Mouse (Mus musculus) NIH3T3 (cell line): Measurements from ENCODE around the gene Eva1a.

ENCODE experiments used
- DNase-seq: peaks from one replicate; pipeline ENCODE4 v3.0.0-alpha.2; 2012; ENCODE audit warnings: low read depth

Gene Eva1a

GRCm38 (mm10) chr6:82127827-82128226 lies 87.0 kb downstream of the Eva1a start:
- DNase-seq, result peak; percentile 20

- no peak for DNase-seq
Observed at GRCm38 (mm10) chr6:82129630-82130217, 88.9 kb downstream of the Eva1a start.

DNA sequence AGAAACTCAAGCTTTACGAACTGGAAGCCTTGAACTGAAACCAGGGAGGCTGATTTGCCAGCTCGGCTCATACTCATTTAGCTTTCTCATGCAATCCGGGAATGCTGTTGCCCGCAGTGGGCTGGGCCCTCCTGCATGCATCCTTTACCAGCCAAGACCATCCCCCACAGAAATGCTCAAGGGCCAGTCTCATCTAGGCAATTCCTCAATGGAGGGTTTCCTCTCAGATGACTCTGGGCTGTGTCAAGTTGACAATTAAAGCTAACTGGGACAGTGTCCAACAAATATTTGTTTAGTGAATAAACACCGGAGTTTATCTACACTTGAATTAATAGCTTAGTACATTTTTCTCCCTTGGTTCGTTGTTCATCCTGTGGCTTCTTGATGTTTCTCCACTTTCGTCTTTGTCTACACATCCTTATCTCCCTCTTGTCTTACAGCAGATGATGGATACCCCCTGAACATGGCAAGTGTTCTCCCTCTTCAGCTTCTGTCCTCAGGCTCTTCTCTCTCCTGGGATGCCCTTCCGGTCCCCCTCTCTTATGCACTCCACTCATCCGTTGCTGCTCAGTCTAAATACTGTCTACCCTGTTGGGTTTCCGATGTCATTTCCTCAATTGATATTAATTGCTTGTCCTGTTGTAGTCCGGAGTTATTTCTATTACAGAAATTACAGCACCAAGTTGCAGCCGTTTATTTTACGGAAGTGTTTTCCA lies 92.2 kb downstream of the Eva1a start:
- no peak for DNase-seq

GRCm38 (mm10) chr6:82133592-82133978 lies 92.7 kb downstream of the Eva1a start:
- DNase-seq, result no peak

- no peak for DNase-seq
Observed at GRCm38 (mm10) chr6:82135959-82136712, 95.3 kb downstream of the Eva1a start.
